Mouse (Mus musculus) ES-Bruce4 (cell line): ENCODE data around the gene Specc1l.

ENCODE experiments used
- CTCF ChIP-seq: IDR thresholded peaks from one replicate; pipeline ENCODE4 v1.8.1; 2011; ENCODE audit warnings: low read depth, low read length
- EP300 ChIP-seq: IDR thresholded peaks from 2 replicates; pipeline ENCODE4 v1.6.1; 2011; ENCODE audit warnings: low read depth, low read length; ENCODE audit not compliant: insufficient read depth
- POLR2A ChIP-seq: IDR thresholded peaks from one replicate; pipeline ENCODE4 v1.8.1; 2011; ENCODE audit warnings: low read length; ENCODE audit not compliant: insufficient read depth

DNA sequence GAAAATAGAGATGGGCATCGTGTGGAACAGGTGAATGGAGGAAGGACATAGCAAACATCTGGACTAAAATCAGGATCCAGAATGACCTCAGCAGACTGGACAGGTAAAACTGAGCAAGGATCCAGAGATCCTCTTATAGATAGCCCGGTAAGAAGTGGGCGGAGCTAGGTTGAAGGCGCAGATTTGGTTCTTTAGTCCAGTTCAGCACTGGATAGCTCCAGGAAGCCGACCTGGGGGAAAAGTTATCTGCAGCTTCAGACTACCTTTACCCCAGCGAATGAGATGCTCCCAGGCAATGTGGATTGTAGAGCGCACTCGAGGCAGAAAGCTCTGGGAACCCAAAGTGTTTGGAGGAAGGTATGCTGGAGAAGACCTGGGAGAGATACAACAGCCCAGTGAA is 130.1 kb downstream of the Specc1l start:
- TF ChIP-seq POLR2A, result no peak
- no peak for TF ChIP-seq CTCF
- no peak for TF ChIP-seq EP300
